Mouse (Mus musculus) ES-E14 (cell line): ENCODE results near the gene Psd. TPM values are rescaled to one million over a fixed set of nuclear protein-coding genes. Genes with fewer than 3 reads are reported as not detected.

Experiments
- DNase-seq: peaks from one replicate; pipeline ENCODE4 v3.0.0-alpha.2; 2013; ENCODE audit warnings: low read depth, low spot score
- H3K27ac ChIP-seq: 2 replicates; pipeline ENCODE4 v1.5.1; 2012; ENCODE audit warnings: low read depth, mild to moderate bottlenecking, low read length, moderate library complexity, mixed read lengths; ENCODE audit not compliant: poor library complexity, insufficient read depth, severe bottlenecking
- H3K36me3 ChIP-seq: 2 replicates; pipeline ENCODE4 v1.6.1; 2012; ENCODE audit warnings: mild to moderate bottlenecking, low read length, moderate library complexity, mixed read lengths; ENCODE audit not compliant: control insufficient read depth, poor library complexity, insufficient read depth, severe bottlenecking
- H3K4me1 ChIP-seq, 2 experiments: fragments of 150-350 bp in 1 of 2; sonication (generic) in 1 of 2; 2 replicates each; pipeline ENCODE4 v1.6.1; 2012; ENCODE audit warnings: low read length in 2 of 2, mild to moderate bottlenecking in 1 of 2, mixed read lengths in 1 of 2; ENCODE audit not compliant: control insufficient read depth in 2 of 2, insufficient read depth in 2 of 2, poor library complexity in 1 of 2
- H3K4me3 ChIP-seq, 2 experiments: fragments of 150-350 bp in 1 of 2; sonication (generic) in 1 of 2; 2 replicates each; pipeline ENCODE4 v1.5.1; 2012; ENCODE audit warnings: low read length in 2 of 2, low read depth in 1 of 2, mild to moderate bottlenecking in 1 of 2, mixed read lengths in 1 of 2; ENCODE audit not compliant: insufficient read depth in 1 of 2, poor library complexity in 1 of 2, severe bottlenecking in 1 of 2
- H3K9ac ChIP-seq: 2 replicates; pipeline ENCODE4 v1.6.1; 2012; ENCODE audit warnings: low read depth, mild to moderate bottlenecking, low read length, mixed read lengths; ENCODE audit not compliant: poor library complexity, insufficient read depth, severe bottlenecking
- H3K9me3 ChIP-seq: fragments of 150-350 bp; sonication (generic); 2 replicates; pipeline ENCODE4 v1.6.1; 2012; ENCODE audit warnings: low read depth, mild to moderate bottlenecking, low read length; ENCODE audit not compliant: control insufficient read depth, insufficient read depth
- CHD2 ChIP-seq: IDR thresholded peaks from 2 replicates; pipeline ENCODE4 v1.6.1; 2014; ENCODE audit warnings: mild to moderate bottlenecking, low read depth, low read length, inconsistent platforms
- HCFC1 ChIP-seq: IDR thresholded peaks from 2 replicates; pipeline ENCODE4 v1.6.1; 2012; ENCODE audit warnings: low read length, inconsistent platforms, borderline replicate concordance; ENCODE audit not compliant: insufficient read depth
- MAFK ChIP-seq: IDR thresholded peaks from 2 replicates; pipeline ENCODE4 v1.6.1; 2014; ENCODE audit warnings: mild to moderate bottlenecking, low read depth, low read length, inconsistent platforms; ENCODE audit not compliant: insufficient read depth
- ZC3H11A ChIP-seq: IDR thresholded peaks from 2 replicates; pipeline ENCODE4 v1.6.1; 2012; ENCODE audit warnings: low read depth, mild to moderate bottlenecking, inconsistent platforms, low read length, borderline replicate concordance
- ZNF384 ChIP-seq: IDR thresholded peaks from 2 replicates; pipeline ENCODE4 v1.6.1; 2012; ENCODE audit warnings: low read depth, low read length, inconsistent platforms
- in situ Hi-C, 2 experiments: fragments of 600-800 bp; cut with MboI; formaldehyde crosslinking; loops; one replicate each; pipeline ENCODE4 v1.15.1; 2025; ENCODE audit warnings: low sequenced_read_pairs in 2 of 2, inconsistent platforms in 1 of 2; ENCODE audit not compliant: unreplicated experiment in 2 of 2
- total RNA-seq: library from RNA; depleted of rRNA; stranded (reverse); fragments of 300-350 nt; gene quantifications from 2 replicates; pipeline ENCODE4 v1.2.3, GENCODE M21; 2012

Psd gene
- total RNA-seq, 1 experiment, result 2.4 TPM

DNA sequence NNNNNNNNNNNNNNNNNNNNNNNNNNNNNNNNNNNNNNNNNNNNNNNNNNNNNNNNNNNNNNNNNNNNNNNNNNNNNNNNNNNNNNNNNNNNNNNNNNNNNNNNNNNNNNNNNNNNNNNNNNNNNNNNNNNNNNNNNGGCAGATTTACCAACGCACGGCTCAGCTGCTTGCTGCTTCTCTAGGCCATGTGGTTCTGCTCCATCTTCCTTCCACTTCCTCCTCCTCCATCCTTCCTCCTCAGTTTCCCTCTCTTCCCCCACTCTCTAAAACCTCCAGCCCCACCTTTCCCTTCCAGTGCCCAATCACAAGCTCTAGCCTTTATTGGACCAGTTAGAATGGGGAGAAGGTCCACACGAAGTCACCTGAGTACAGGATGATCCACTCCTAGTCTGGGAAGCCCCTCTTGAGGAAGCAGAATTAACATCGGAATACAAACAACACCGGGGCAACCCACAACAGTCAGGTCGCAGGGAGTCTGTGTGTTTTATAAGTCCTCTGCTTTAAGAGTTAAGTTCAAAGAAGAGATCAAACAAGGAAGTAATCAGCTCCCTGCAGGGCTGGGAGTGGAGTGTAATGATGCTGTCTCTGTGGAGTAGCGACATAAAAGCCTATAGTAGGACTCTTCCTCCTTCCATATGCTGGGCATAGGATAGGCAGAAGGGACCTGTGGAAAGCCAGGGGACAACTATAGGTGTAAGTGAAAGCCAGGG is 17.9 kb upstream of the Psd start:
- no peak for DNase-seq
- in situ Hi-C loops, result no loop called here
- TF ChIP-seq MAFK, result no peak
- no peak for TF ChIP-seq ZC3H11A
- no peak for TF ChIP-seq ZNF384
- no peak for TF ChIP-seq HCFC1
- TF ChIP-seq CHD2, result no peak
- Histone ChIP-seq H3K4me3 (no peak overlapping the region), H3K27ac (no peak overlapping the region), H3K4me1 (peaks cover 3 to 7% of the 10 kb centered on the region in 2 experiments; a peak in 3 of 4 replicates), H3K36me3 (no peaks in the 10 kb centered on the region), H3K9me3 (no peaks in the 10 kb centered on the region), H3K9ac (no peak overlapping the region)

DNA sequence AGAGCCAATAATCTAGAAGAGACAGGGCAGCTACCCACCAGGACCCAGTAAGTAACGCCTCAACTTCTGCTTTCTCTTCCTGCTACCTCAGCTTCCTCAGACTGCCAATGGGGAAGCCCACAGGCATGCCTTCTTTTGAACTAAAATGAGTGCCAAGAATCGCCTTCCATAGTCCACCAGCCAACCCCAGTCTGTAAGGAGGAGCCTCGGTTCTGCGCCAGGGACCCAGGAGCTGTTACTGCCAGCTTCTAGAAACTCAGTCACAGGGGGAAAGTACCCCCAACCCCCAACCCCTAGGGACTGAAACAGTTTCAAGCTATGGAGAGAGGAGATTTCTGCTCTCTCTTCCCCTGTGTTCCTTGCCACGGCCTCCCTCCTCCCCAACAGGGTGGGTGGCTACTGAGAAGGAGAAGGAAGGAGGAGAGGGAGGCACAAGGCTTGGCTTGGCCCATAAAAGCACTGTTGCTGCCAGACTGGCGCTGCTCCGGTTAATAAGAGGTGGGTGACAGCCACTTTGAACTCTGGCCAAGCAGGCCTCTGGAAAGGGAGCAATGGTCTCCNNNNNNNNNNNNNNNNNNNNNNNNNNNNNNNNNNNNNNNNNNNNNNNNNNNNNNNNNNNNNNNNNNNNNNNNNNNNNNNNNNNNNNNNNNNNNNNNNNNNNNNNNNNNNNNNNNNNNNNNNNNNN is 12.5 kb upstream of the Psd start:
- H3K4me1 ChIP-seq, result peaks cover 7 to 10% of the 10 kb centered on the region in 2 experiments; a peak in 2 of 4 replicates
- no peaks in the 10 kb centered on the region; the same call in 1 of the 2 replicates for H3K36me3 ChIP-seq
- DNase-seq, result no peak
- in situ Hi-C loops, result no loop called here
- H3K9me3 ChIP-seq, result no peaks in the 10 kb centered on the region
- H3K4me3 ChIP-seq, result peak overlapping the region in 1 of 2 experiments; percentile 21; a peak in 2 of 4 replicates
- peak overlapping the region; percentile 13; the same call in 1 of the 2 replicates for H3K9ac ChIP-seq
- H3K27ac ChIP-seq, result no peak overlapping the region
- TF ChIP-seq HCFC1, result no peak
- no peak for TF ChIP-seq ZC3H11A
- TF ChIP-seq MAFK, result no peak
- TF ChIP-seq ZNF384, result no peak
- no peak for TF ChIP-seq CHD2

DNA sequence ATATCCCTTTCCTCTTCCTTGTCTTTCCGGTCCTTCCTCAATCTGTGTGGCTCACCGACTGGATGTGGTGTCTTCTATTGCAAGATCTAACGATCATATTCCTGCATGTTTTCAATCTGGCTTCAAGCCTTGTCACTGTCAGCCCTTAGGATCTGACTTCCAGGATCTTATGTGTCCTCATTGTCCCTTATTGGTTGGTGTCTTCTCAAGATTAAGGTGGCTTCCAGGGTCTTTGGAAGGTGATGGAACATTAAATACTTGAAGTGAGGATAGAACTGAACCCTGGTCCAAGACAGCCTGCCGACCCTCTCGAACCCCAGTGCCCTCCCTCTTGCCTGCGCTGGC is 12.0 kb upstream of the Psd start:
- in situ Hi-C loops, result no loop called here

DNA sequence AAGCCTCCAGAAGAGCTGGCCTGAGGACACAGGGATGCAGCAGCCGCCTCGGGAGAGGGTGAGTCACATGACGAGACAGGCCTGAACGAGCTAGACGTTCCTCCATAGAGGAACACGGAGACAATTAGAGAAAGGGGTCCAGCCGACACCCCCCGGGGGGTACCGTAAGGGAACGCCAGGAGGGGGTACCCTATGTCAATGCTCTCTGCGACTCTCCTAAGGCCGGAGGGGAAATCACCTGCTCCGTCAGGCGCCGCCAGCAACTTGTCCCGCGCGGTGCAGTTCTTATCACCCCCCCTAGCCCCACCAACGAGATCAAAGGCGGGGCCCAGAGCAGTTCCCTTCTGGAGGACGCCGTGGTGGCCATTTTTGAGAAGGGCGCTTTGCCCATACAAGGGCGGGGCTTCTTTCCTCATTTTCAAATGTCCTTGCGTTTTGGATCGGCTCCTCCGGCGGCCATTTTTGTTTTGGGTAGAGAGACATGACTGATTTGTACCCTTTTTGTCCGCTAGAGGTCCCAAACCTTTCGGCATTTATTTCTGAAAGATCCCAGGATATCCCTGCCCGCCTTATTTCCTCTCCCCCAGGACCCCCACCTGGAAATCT is 11.5 kb upstream of the Psd start, which contains the start of gene Cuedc2:
TSS of gene Cuedc2 (minus strand) at position 372 of the 606 bp plus-strand sequence.
- Histone ChIP-seq H3K36me3 (no peaks in the 10 kb centered on the region; the same call in 1 of the 2 replicates), H3K9me3 (no peaks in the 10 kb centered on the region), H3K27ac (peak within 1 kb of the TSS; percentile 38; the same call in 1 of the 2 replicates), H3K9ac (peak within 1 kb of the TSS; percentile 93), H3K4me3 (peak within 1 kb of the TSS; percentile 78 to 93), H3K4me1 (peaks cover 7 to 10% of the 10 kb centered on the region in 2 experiments; a peak in 2 of 4 replicates)
- 0 out of 2 replicates have a peak, but pooled peaks have one; percentile 8 for TF ChIP-seq ZC3H11A
- no peak for TF ChIP-seq ZNF384
- TF ChIP-seq MAFK, result 0 out of 2 replicates have a peak, but pooled peaks have one; percentile 10
- peak; percentile 94 for TF ChIP-seq HCFC1
- 0 out of 2 replicates have a peak, but pooled peaks have one; percentile 33 for TF ChIP-seq CHD2
- in situ Hi-C loops, result no loop called here
- peak; percentile 96 for DNase-seq

More for the DNA sequence above, 12.0 kb upstream of the Psd start:
- Histone ChIP-seq H3K9ac (peak overlapping the region; percentile 13; the same call in 1 of the 2 replicates), H3K9me3 (no peaks in the 10 kb centered on the region), H3K27ac (no peak overlapping the region), H3K4me1 (peaks cover 7 to 10% of the 10 kb centered on the region in 2 experiments; a peak in 2 of 4 replicates), H3K4me3 (peak overlapping the region in 1 of 2 experiments; percentile 21; a peak in 2 of 4 replicates), H3K36me3 (no peaks in the 10 kb centered on the region; the same call in 1 of the 2 replicates)
- TF ChIP-seq CHD2, result no peak
- TF ChIP-seq MAFK, result no peak
- no peak for TF ChIP-seq HCFC1
- no peak for TF ChIP-seq ZC3H11A
- TF ChIP-seq ZNF384, result no peak
- no peak for DNase-seq
